Mouse (Mus musculus): Measurements from ENCODE around the gene Thbs2. TPM values are rescaled to one million over a fixed set of nuclear protein-coding genes. Genes with fewer than 3 reads are reported as not detected.
A peak's percentile ranks its signal among the peaks of the same experiment; 100 is the strongest.

Gene Thbs2
- polyA plus RNA-seq, 1 experiment from 2014 or later: 0.12 TPM

DNA sequence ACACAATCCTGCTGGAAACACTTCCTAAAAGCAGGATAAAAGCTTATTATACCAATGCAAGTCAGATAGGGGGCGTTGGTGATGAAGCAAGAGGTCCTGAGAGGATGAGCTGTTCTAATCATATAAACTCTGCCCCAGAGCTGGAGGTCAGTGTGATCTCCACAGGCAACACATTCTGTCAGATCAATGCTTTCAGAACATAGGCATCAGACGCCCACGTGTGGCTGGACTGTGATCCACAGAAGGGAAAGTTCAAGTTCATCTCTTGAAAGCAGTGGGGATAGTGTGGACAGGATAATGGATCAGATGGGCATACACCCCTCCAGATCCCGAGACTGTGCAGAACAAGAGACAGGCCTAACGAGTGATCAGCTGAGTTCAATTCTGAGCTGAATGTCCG is 4.2 kb upstream of the Thbs2 start:
- POLR2A ChIA-PET: interaction anchor here (0.6 kb wide), 1 partner anchor 94 kb away, joined by 3 read pairs; no protein-coding TSS in a partner anchor
- in situ Hi-C loops (cut with MboI; ENCODE audit: low pct_unique_long_range_greater_than_20kb): no loop called here
- CTCF ChIA-PET: interaction anchor here (1.2 kb wide), 1 partner anchor 8 kb away, joined by 3 read pairs; no protein-coding TSS in a partner anchor
- DNase-seq (ENCODE audit: low read depth, low spot score) (no peak), ATAC-seq (no peak)
- no peak for TF ChIP-seq CTCF (IDR thresholded peaks at IDR 0.05)
- H3K27me3 ChIP-seq: peaks cover 7% of the 10 kb centered on the region

DNA sequence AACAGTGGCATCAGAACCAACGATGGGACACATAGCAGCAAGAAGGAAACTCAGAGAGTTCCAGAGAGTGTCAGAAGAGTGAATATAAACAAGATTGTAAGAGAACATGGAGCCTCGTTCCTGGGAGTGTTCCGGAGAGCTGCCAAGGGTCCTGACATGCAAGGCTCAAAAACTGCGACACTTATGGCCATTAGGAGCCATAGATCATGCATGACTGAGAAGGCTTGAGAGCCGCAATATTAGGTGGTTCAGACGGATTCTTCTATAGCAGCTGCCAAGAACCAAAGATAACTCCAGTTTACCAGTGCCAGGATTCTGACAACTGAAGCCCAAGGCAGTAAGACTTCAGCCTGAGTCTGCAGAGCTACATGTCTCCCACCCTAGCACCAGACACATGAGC is 3.1 kb upstream of the Thbs2 start:
- peaks cover 7% of the 10 kb centered on the region for H3K27me3 ChIP-seq
- no peak for TF ChIP-seq CTCF (IDR thresholded peaks at IDR 0.05)
- ChIA-PET POLR2A (no interaction called here), CTCF (interaction anchor here (1.0 kb wide), 1 partner anchor 33 kb away, joined by 3 read pairs; no protein-coding TSS in a partner anchor)
- no peak for DNase-seq (ENCODE audit: low read depth, low spot score)
- ATAC-seq: no peak
- in situ Hi-C loops (cut with MboI; ENCODE audit: low pct_unique_long_range_greater_than_20kb): no loop called here

DNA sequence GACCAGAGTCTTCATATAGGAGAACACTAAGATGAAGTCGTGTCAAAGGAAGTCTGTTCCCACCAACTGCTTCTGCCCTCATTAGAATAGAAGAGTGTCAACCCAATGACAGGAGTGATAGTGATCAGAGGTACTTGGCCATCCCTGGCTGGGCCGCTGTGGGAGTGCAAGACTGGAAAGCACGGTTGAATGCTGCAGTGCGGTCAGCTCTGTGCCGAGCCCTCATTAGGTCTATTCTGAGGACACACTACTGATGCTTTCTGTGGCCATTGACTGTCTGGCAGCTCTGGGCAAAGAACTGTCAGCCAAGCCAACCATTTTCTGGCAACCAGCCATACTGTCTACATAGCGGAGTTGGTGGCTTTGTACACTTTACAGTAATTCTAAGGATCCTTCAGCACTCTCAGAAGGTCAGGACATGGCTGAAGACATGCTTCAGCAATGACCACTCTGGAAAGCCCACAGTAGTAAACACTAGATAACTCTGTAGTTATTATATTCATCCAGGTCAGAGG is 2.3 kb upstream of the Thbs2 start:
- TF ChIP-seq CTCF (IDR thresholded peaks at IDR 0.05): no peak
- ChIA-PET CTCF (no interaction called here), POLR2A (no interaction called here)
- H3K27me3 ChIP-seq: peaks cover 7% of the 10 kb centered on the region
- DNase-seq (ENCODE audit: low read depth, low spot score): no peak
- ATAC-seq: peak; percentile 29
- in situ Hi-C loops (cut with MboI; ENCODE audit: low pct_unique_long_range_greater_than_20kb): no loop called here

DNA sequence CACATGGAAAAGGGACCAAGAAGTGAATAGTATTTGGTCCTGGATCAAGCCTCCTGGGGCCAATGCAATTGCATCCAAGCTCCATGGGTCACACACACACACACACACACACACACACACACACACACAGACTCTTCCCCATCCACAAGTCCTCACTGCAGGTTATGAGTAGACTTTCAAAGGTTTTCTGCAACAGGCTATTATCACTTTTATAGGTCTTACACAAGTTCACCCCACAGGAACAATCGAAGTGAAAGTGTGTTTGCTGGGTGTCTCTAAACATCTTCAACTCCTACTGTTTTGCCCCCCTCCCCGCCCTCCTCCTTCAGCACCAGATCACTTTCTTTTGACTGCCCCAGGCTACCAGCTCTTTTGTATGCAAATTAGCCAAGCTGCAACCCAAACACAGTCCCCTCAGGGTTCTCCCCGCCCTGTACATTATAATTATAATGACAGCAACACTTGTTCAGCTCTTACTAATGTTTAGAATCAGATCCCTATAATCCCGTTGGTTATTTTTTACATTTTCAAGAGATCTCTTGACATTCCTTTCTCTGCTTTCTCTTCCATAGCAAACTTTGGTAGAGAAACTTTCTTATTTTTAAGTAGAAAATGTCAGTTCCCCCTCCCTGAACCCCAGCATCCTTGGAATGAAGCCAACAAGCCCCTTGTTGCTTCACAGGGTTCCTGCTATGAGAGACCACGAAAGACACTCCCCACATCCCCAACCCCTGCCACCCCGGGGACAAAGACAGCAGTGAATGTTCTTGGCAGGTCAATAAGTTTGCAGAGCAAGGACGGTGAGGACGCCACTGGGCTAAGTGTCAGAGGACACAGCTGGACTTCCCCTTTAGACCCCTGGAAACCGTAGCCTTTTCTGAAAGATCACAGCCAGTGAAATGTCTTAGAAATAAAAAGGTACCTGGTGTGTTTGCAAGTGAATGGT is 714 bp downstream of the Thbs2 start:
- peaks cover 7% of the 10 kb centered on the region for H3K27me3 ChIP-seq
- in situ Hi-C loops (cut with MboI; ENCODE audit: low pct_unique_long_range_greater_than_20kb): no loop called here
- ChIA-PET POLR2A (interaction anchor here (0.5 kb wide), 1 partner anchor 149 kb away, joined by 3 read pairs; no protein-coding TSS in a partner anchor), CTCF (no interaction called here)
- no peak for ATAC-seq
- no peak for TF ChIP-seq CTCF (IDR thresholded peaks at IDR 0.05)
- no peak for DNase-seq (ENCODE audit: low read depth, low spot score)

DNA sequence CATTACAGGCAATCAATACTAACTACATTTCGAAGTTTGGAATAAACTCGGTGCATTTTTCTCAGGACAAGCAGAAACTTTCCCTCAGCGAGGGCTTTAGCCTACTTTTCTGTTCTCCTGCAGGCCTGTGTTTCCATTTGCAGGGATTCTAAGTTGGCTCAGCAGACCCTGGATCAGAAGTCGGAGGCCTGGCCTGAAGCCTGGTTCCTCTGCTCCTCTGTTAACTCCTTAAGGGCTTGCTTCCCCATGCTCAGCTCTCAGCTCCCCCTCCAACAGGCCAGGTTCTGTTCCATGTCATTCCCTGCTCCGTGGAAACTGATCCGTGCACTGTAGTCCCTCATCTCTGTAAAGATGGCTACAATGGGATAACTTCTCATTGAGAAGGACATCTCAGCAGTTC is 2.1 kb downstream of the Thbs2 start:
- peaks cover 14% of the 10 kb centered on the region for H3K27me3 ChIP-seq
- no peak for DNase-seq (ENCODE audit: low read depth, low spot score)
- ChIA-PET POLR2A (no interaction called here), CTCF (interaction anchor here (1.4 kb wide), 1 partner anchor 10 kb away, joined by 4 read pairs; no protein-coding TSS in a partner anchor)
- no peak for TF ChIP-seq CTCF (IDR thresholded peaks at IDR 0.05)
- ATAC-seq: no peak
- in situ Hi-C loops (cut with MboI; ENCODE audit: low pct_unique_long_range_greater_than_20kb): no loop called here

DNA sequence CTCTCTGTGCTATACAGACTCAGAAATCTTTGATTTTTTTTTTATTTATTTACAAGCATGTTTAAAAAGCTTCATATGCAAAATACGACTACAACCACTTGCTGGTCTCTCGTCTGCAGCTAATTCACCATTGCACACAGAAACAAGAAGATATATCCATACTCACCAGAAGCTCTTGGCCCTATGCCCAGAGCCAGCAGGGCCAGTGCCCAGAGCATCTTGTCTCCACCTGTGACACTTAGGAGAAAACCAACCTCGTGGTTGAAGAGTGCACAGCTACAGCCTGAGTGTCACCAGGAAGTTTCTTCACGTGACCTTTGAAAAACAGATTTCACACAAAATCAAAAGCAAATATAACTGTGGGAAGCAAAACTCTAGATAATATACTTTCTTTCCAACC is 2.8 kb downstream of the Thbs2 start:
- in situ Hi-C loops (cut with MboI; ENCODE audit: low pct_unique_long_range_greater_than_20kb): no loop called here
- ChIA-PET POLR2A (no interaction called here), CTCF (interaction anchor here (1.4 kb wide), 1 partner anchor 11 kb away, joined by 4 read pairs; no protein-coding TSS in a partner anchor)
- DNase-seq (ENCODE audit: low read depth, low spot score) (no peak), ATAC-seq (no peak)
- TF ChIP-seq CTCF (IDR thresholded peaks at IDR 0.05): no peak
- H3K27me3 ChIP-seq: peaks cover 18% of the 10 kb centered on the region

DNA sequence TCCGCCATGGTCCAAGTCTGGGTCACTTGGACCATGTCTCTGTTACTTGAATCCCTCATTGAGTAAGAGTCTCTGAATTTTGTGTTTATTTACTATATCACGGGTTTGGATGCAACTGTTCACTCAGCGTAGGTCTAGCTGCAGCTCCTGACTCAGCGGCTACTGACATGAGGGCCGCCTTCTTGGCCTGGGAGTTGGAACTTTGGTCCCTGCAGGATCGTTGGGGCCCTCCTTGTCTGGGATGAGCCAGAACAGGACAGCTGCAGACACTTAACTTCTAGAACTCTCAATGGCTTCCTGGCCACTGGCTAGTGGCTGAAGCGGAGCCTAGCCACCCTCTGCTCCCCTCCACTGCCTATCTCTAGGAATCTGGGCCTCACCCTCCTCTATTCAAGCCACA is 11.2 kb downstream of the Thbs2 start:
- POLR2A ChIA-PET: no interaction called here
- peaks cover 14% of the 10 kb centered on the region for H3K27me3 ChIP-seq
- CTCF ChIA-PET: no interaction called here
- no peak for TF ChIP-seq CTCF (IDR thresholded peaks at IDR 0.05)
- in situ Hi-C loops (cut with MboI; ENCODE audit: low pct_unique_long_range_greater_than_20kb): no loop called here
- no peak for DNase-seq (ENCODE audit: low read depth, low spot score)
- ATAC-seq: no peak

DNA sequence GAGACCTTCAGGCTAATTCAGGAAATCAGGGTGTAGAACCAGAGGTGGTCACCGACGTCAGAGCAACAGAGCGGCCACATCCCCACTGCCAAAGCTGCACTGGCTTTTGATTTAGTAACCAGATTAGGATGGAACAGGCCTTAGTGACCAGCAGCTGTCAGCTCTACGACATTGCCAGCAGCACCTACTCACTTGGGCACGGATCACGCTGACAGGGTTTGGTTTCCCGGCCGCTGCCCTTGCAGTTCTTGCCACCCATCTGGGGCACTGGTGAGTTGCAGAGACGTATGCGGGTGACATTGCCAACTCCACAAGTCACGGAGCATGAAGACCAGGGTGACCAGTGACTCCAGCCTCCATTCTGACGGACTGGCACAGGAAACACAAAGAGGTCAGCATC is 13.0 kb downstream of the Thbs2 start:
- DNase-seq (ENCODE audit: low read depth, low spot score): no peak
- POLR2A ChIA-PET: no interaction called here
- CTCF ChIA-PET: interaction anchor here (1.1 kb wide), 1 partner anchor 32 kb away, joined by 3 read pairs; no protein-coding TSS in a partner anchor
- H3K27me3 ChIP-seq: no peaks in the 10 kb centered on the region
- no peak for TF ChIP-seq CTCF (IDR thresholded peaks at IDR 0.05)
- no peak for ATAC-seq
- in situ Hi-C loops (cut with MboI; ENCODE audit: low pct_unique_long_range_greater_than_20kb): no loop called here

DNA sequence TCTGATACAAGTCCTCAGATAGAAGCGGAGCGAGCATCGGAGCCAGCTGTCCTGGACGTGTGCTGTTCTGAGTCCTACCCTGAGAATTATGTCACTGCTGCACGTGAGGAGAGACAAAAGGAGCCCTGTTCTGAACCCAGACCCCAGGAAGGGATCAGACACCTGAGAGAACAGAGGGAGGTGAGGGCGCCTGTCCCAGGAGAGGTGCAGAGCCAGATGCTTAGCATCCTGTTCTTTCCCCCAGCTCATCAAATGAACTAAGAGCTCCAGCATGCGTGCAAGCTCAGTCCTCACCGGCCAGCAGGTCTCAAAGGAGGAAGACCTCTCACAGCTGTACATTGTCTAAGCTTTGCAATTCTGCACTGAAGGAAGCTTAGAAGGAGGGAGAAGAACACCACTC is 16.8 kb downstream of the Thbs2 start:
- TF ChIP-seq CTCF (IDR thresholded peaks at IDR 0.05): no peak
- POLR2A ChIA-PET: no interaction called here
- H3K27me3 ChIP-seq: no peaks in the 10 kb centered on the region
- in situ Hi-C loops (cut with MboI; ENCODE audit: low pct_unique_long_range_greater_than_20kb): no loop called here
- DNase-seq (ENCODE audit: low read depth, low spot score): no peak
- CTCF ChIA-PET: no interaction called here
- ATAC-seq: no peak

DNA sequence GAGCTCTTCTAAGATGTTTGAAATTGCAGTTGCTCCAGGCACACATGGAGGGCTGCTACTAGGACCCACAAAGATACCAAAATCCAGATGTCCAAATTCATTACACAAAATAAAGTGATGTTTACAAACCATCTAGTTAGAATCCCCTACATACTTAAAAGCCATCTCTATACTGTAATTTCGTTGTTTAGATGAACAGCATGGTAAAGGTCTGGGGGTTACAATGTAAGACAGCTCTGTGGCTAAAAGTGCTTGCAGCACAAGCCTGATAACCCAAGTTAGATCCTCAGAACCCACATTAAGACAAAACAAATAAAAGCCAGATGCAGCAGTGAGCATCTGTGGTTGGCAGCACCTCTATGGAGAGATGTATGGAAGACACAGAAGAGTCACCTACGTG is 18.5 kb downstream of the Thbs2 start:
- no peaks in the 10 kb centered on the region for H3K27me3 ChIP-seq
- ATAC-seq (no peak), DNase-seq (ENCODE audit: low read depth, low spot score) (no peak)
- POLR2A ChIA-PET: no interaction called here
- CTCF ChIA-PET: no interaction called here
- in situ Hi-C loops (cut with MboI; ENCODE audit: low pct_unique_long_range_greater_than_20kb): no loop called here
- no peak for TF ChIP-seq CTCF (IDR thresholded peaks at IDR 0.05)

DNA sequence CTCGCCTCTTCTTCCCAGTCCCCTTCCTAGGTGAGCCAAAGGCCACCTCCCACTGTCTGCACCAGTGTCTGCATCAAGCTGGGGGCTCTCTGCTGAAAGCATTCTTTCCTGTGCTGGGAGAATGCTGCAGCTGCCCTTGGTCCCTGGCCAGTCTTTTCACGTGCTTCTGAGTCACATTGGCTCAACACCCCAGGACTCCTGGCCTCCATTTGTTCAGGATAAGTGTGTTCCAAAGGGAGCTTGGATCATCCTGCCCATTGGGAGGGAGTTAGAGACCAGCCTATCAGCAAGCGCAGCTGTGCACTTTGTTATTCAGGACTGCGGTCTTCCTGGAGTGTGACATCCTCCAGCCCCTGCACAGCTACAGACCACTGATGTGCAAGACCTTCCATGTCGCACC is 21.6 kb downstream of the Thbs2 start:
- H3K27me3 ChIP-seq: peaks cover 6% of the 10 kb centered on the region
- ChIA-PET POLR2A (no interaction called here), CTCF (no interaction called here)
- in situ Hi-C loops (cut with MboI; ENCODE audit: low pct_unique_long_range_greater_than_20kb): no loop called here
- ATAC-seq: no peak
- TF ChIP-seq CTCF (IDR thresholded peaks at IDR 0.05): no peak
- DNase-seq (ENCODE audit: low read depth, low spot score): peak; percentile 46

All from Patski (cell line).